Mouse (Mus musculus): ENCODE data around the gene Rab35. TPM values are rescaled to one million over a fixed set of nuclear protein-coding genes. Genes with fewer than 3 reads are reported as not detected.

Rab35 gene
- 10 to 100 TPM; 62.9 to 68.8 TPM for total RNA-seq (2021)
- long read RNA-seq, experiment 1, transcript Rab35-201 (6 exons, 2,820 nt): major isoform, 12 of 23 reads
- long read RNA-seq, experiment 1, partial matches to known transcripts: 11 of 23 reads
- long read RNA-seq, experiment 1, other reads (novel, unspliced or antisense): 0 of 23 reads
- long read RNA-seq, experiment 2, partial matches to known transcripts: 0 of 8 reads
- long read RNA-seq, experiment 2, other reads (novel, unspliced or antisense): 4 of 8 reads

- DNase-seq: peak; percentile 96 to 98
These were observed at the start of gene Rab35 for GRCm38 (mm10) chr5:115631505-115632357. Rab35 (plus strand) TSS chr5:115631908.

GRCm38 (mm10) chr5:115585616-115586015, 46.1 kb upstream of the Rab35 start:
- no peak for DNase-seq

- DNase-seq: no peak
These were observed 45.5 kb upstream of the Rab35 start for GRCm38 (mm10) chr5:115586166-115586565.

- no peak for DNase-seq
These were observed 44.9 kb upstream of the Rab35 start for GRCm38 (mm10) chr5:115586780-115587179.

- peak in 1 of 2 experiments; percentile 22 for DNase-seq
These were observed 40.7 kb upstream of the Rab35 start for GRCm38 (mm10) chr5:115591028-115591427.

- DNase-seq: no peak
These were observed 40.2 kb upstream of the Rab35 start for GRCm38 (mm10) chr5:115591506-115591905.

GRCm38 (mm10) chr5:115603561-115603960, 28.1 kb upstream of the Rab35 start:
- peak; percentile 45 to 50 for DNase-seq

- DNase-seq: peak; percentile 32 to 53
These were observed 20.1 kb upstream of the Rab35 start for GRCm38 (mm10) chr5:115611566-115611965.

GRCm38 (mm10) chr5:115613332-115613731, 18.4 kb upstream of the Rab35 start:
- no peak for DNase-seq

- DNase-seq: peak; percentile 56 to 75
These were observed 16.8 kb upstream of the Rab35 start for GRCm38 (mm10) chr5:115614948-115615347.

GRCm38 (mm10) chr5:115619690-115620089, 12.0 kb upstream of the Rab35 start:
- DNase-seq: no peak

GRCm38 (mm10) chr5:115622686-115623085, 9.0 kb upstream of the Rab35 start:
- DNase-seq: no peak

GRCm38 (mm10) chr5:115623694-115624440, 7.8 kb upstream of the Rab35 start:
- no peak for DNase-seq

- DNase-seq: no peak
These were observed 5.3 kb upstream of the Rab35 start for GRCm38 (mm10) chr5:115626237-115626886.

GRCm38 (mm10) chr5:115628083-115628482, 3.6 kb upstream of the Rab35 start:
- no peak for DNase-seq

- DNase-seq: no peak
These were observed 2.0 kb upstream of the Rab35 start for GRCm38 (mm10) chr5:115629672-115630071.

- no peak for DNase-seq
These were observed 1.4 kb upstream of the Rab35 start for GRCm38 (mm10) chr5:115630291-115630690.

- DNase-seq: peak; percentile 51 to 59
These were observed 628 bp downstream of the Rab35 start for GRCm38 (mm10) chr5:115632358-115632714.

GRCm38 (mm10) chr5:115633060-115633459, 1.4 kb downstream of the Rab35 start:
- no peak for DNase-seq

- no peak for DNase-seq
These were observed 2.3 kb downstream of the Rab35 start for GRCm38 (mm10) chr5:115634046-115634445.

- DNase-seq: no peak
These were observed 3.8 kb downstream of the Rab35 start for GRCm38 (mm10) chr5:115635536-115635935.

- no peak for DNase-seq
These were observed 12.5 kb downstream of the Rab35 start for GRCm38 (mm10) chr5:115644192-115644591.

Data from adrenal gland, postnatal 36 days (tissue).